In the genomic region with DNA sequence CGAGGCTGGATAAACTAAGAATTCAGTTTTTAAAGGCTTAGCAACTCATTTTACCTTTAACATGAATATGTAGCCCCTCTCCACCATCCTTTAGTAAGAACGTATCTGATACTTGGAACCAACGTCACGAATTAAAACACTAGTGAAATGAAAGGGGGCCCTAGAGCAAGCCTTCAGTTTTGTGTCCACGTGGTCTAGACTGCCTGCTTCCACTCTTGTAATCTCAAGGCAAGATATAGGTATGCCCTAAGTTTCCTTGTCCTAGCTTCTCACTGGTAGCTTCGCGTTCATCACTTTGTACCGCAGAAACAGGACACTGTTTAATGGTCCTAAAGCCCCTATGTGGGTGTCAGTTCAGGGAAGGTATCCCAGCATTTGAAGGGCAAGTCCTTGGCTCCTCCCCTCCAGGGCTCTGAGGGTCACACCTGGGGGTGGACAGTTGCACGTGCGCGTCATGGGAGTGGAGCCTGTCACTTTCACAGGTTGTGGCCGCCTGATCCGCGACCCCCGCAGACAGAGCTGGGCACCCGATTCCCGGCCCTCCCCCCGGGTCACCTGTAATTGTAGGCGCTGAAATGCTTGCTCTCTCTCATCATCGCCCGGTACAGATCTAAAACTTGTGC, we compare ENCODE assay signal across 8 mouse cellular contexts. TPM values are rescaled to one million over a fixed set of nuclear protein-coding genes. Genes with fewer than 3 reads are reported as not detected.
A peak's percentile ranks its signal among the peaks of the same experiment; 100 is the strongest.
DNase-seq lines count a peak whose midpoint lies in the region; ATAC-seq and TF ChIP-seq lines count a peak whose summit lies in the region.

No protein-coding gene starts in this region.

- 6% methylated on average over 21 of the region's 21 CpGs for WGBS in forebrain, embryonic 14.5 days
- WGBS in hindbrain, embryonic 10.5 days, result 10% methylated on average over 21 of the region's 21 CpGs

- no peak for TF ChIP-seq CTCF in G1E (IDR thresholded peaks at IDR 0.05; ENCODE audit: low read depth, low read length)

- H3K27ac ChIP-seq in forebrain, embryonic 14.5 days (ENCODE audit: low read depth, low read length), result no peak overlapping the region
- H3K27ac ChIP-seq in hindbrain, embryonic 10.5 days, result peak overlapping the region; percentile 99

- H3K4me1 ChIP-seq in G1E (ENCODE audit: insufficient read depth, low read depth, low read length), result peaks cover 45% of the 10 kb centered on the region
- peaks cover 10% of the 10 kb centered on the region; the same call in 1 of the 2 replicates for H3K4me1 ChIP-seq in forebrain, embryonic 14.5 days (ENCODE audit: control insufficient read depth, insufficient read depth, low read length)
- peaks cover 20% of the 10 kb centered on the region for H3K4me1 ChIP-seq in hindbrain, embryonic 10.5 days (replicated peaks)

- no peaks in the 10 kb centered on the region for H3K27me3 ChIP-seq in G1E (ENCODE audit: insufficient read depth, low read length)
- no peaks in the 10 kb centered on the region for H3K27me3 ChIP-seq in forebrain, embryonic 14.5 days (replicated peaks; ENCODE audit: control insufficient read depth, insufficient read depth, low read length)
- H3K27me3 ChIP-seq in hindbrain, embryonic 10.5 days (ENCODE audit: insufficient read depth, poor library complexity, severe bottlenecking), result no peaks in the 10 kb centered on the region

- peak overlapping the region; percentile 88 for H3K4me3 ChIP-seq in G1E (ENCODE audit: low read depth, low read length)
- H3K4me3 ChIP-seq in forebrain, embryonic 14.5 days (ENCODE audit: low read depth, low read length), result peak overlapping the region; percentile 53
- H3K4me3 ChIP-seq in hindbrain, embryonic 10.5 days, result peak overlapping the region; percentile 79

- H3K9ac ChIP-seq in forebrain, embryonic 14.5 days (ENCODE audit: low read length), result peak overlapping the region; percentile 74

- H3K4me2 ChIP-seq in forebrain, embryonic 14.5 days (ENCODE audit: low read length), result peak overlapping the region; percentile 89

- H3K9me3 ChIP-seq in G1E (replicated peaks), result no peaks in the 10 kb centered on the region
- no peaks in the 10 kb centered on the region for H3K9me3 ChIP-seq in forebrain, embryonic 14.5 days (replicated peaks; ENCODE audit: control insufficient read depth, low read length)
- no peaks in the 10 kb centered on the region for H3K9me3 ChIP-seq in hindbrain, embryonic 10.5 days

- no peak for DNase-seq in G1E (ENCODE audit: low spot score)
- DNase-seq in cerebellum, adult 11 months, result peak; percentile 56
- peak; percentile 21 for DNase-seq in forebrain, embryonic 14.5 days (ENCODE audit: low spot score)
- DNase-seq in hindbrain, embryonic 10.5 days (ENCODE audit: low spot score), result peak; percentile 38
- DNase-seq in layer of hippocampus, postnatal 25 days (ENCODE audit: extremely low spot score in 1 of 2, low spot score in 1 of 2), result peak; percentile 19 to 22
- DNase-seq in lung, postnatal 10 days, result peak; percentile 36
- peak; percentile 46 for DNase-seq in retina, postnatal 1 day
- peak; percentile 50 for DNase-seq in thymus, postnatal 4 days

- ATAC-seq in G1E (ENCODE audit: extremely low read depth, insufficient number of reproducible peaks, low FRiP score, poor library complexity, severe bottlenecking), result no peak
- ATAC-seq in forebrain, embryonic 14.5 days, result peak; percentile 6

- peaks cover 35% of the 10 kb centered on the region for H3K36me3 ChIP-seq in G1E (replicated peaks)
- H3K36me3 ChIP-seq in forebrain, embryonic 14.5 days (ENCODE audit: control insufficient read depth, insufficient read depth, low read length), result no peaks in the 10 kb centered on the region
- no peaks in the 10 kb centered on the region for H3K36me3 ChIP-seq in hindbrain, embryonic 10.5 days

RNA-seq across cellular contexts. Expression of gene Fars2, which starts 0.6 kb away (rescaled TPM):
- total RNA-seq in G1E (2014; fragmentation: Nextera tagmentation), result 30.8 and 57.6 TPM in 2 replicates
- total RNA-seq in G1E (2017), result 54.6 and 55.0 TPM in 2 replicates
- polyA plus RNA-seq in G1E (2012), result 32.0 and 35.9 TPM in 2 replicates
- 31.1 and 35.5 TPM in 2 replicates for polyA plus RNA-seq in forebrain, embryonic 14.5 days (2014; fragmentation: Nextera tagmentation; extraction: Ambion mirVana)
- polyA plus RNA-seq in hindbrain, embryonic 10.5 days (2016; fragmentation: Nextera tagmentation; extraction: Ambion mirVana), result 28.9 and 31.0 TPM in 2 replicates
- 10 to 100 TPM; 33.8 to 37.6 TPM for total RNA-seq in layer of hippocampus, postnatal 25 days (2021)

RNA-seq across cellular contexts. Expression of gene Lyrm4, which starts 0.7 kb away (rescaled TPM):
- total RNA-seq in G1E (2014; fragmentation: Nextera tagmentation), result 21.4 and 25.9 TPM in 2 replicates
- 32.4 and 35.3 TPM in 2 replicates for total RNA-seq in G1E (2017)
- polyA plus RNA-seq in G1E (2012), result 4.9 and 6.0 TPM in 2 replicates
- polyA plus RNA-seq in forebrain, embryonic 14.5 days (2014; fragmentation: Nextera tagmentation; extraction: Ambion mirVana), result 39.0 and 41.3 TPM in 2 replicates
- 23.1 and 24.2 TPM in 2 replicates for polyA plus RNA-seq in hindbrain, embryonic 10.5 days (2016; fragmentation: Nextera tagmentation; extraction: Ambion mirVana)
- total RNA-seq in layer of hippocampus, postnatal 25 days (2021), result 10 to 100 TPM; 20.8 to 21.7 TPM
